Mouse (Mus musculus) neural tube, embryonic 13.5 days (tissue): Measurements from ENCODE around the gene Paqr9. TPM values are rescaled to one million over a fixed set of nuclear protein-coding genes. Genes with fewer than 3 reads are reported as not detected.
A peak's percentile ranks its signal among the peaks of the same experiment; 100 is the strongest.

Source experiments
- ATAC-seq: fragments of 200-750 bp; cut with Nextera tagmentation; 2 replicates; pipeline ENCODE4 v1.8.0; 2017; ENCODE audit warnings: low read depth, mild to moderate bottlenecking, moderate TSS enrichment, moderate library complexity
- H3K27ac ChIP-seq: fragments of 300-500 bp; sonication (generic); replicated peaks from 2 replicates; pipeline ENCODE4 v1.5.1; 2015; ENCODE audit warnings: moderate library complexity, mild to moderate bottlenecking, inconsistent platforms
- H3K27me3 ChIP-seq: fragments of 300-500 bp; sonication (generic); 2 replicates; pipeline ENCODE4 v1.6.1; 2015; ENCODE audit warnings: mild to moderate bottlenecking, inconsistent platforms
- H3K36me3 ChIP-seq: fragments of 300-500 bp; sonication (generic); 2 replicates; pipeline ENCODE4 v1.6.1; 2015; ENCODE audit warnings: mild to moderate bottlenecking, inconsistent platforms
- H3K4me1 ChIP-seq: fragments of 300-500 bp; sonication (generic); replicated peaks from 2 replicates; pipeline ENCODE4 v1.6.1; 2015; ENCODE audit warnings: inconsistent platforms
- H3K4me2 ChIP-seq: fragments of 300-500 bp; sonication (generic); 2 replicates; pipeline ENCODE4 v1.6.1; 2015; ENCODE audit warnings: inconsistent platforms, mild to moderate bottlenecking, moderate library complexity
- H3K4me3 ChIP-seq: fragments of 300-500 bp; sonication (generic); 2 replicates; pipeline ENCODE4 v1.5.1; 2015; ENCODE audit warnings: mild to moderate bottlenecking, inconsistent platforms
- H3K9ac ChIP-seq: fragments of 300-500 bp; sonication (generic); 2 replicates; pipeline ENCODE4 v1.6.1; 2015; ENCODE audit warnings: moderate library complexity, mild to moderate bottlenecking, inconsistent platforms
- H3K9me3 ChIP-seq: fragments of 300-500 bp; sonication (generic); 2 replicates; pipeline ENCODE4 v1.6.1; 2016; ENCODE audit warnings: inconsistent platforms
- WGBS: fragments of 180-500 bp; shearing (Covaris S2); methylation state at CpG from one replicate; pipeline ENCODE4 v1.1.7; 2015; 5-methylcytosine and 5-hydroxymethylcytosine counted together
- polyA plus RNA-seq: library from polyadenylated mRNA; unstranded; fragments of >200 nt; fragmentation: Nextera tagmentation; extraction: Ambion mirVana; gene quantifications from 2 replicates; pipeline ENCODE4 v1.2.1, GENCODE M21; 2015

The Paqr9 gene
- polyA plus RNA-seq, 1 experiment from 2014 or later: 4.1 TPM

- WGBS: 91% methylated on average over 5 of the region's 5 CpGs
Observed at GRCm38 (mm10) chr9:95569249-95569648, 9.8 kb downstream of the Paqr9 start.

GRCm38 (mm10) chr9:95569966-95570365 is 10.5 kb downstream of the Paqr9 start:
- Histone ChIP-seq H3K4me1 (0 out of 2 replicates have a peak, but pooled peaks cover 5% of the 10 kb centered on the region), H3K9ac (no peak overlapping the region), H3K36me3 (no peaks in the 10 kb centered on the region), H3K27ac (no peak overlapping the region), H3K27me3 (no peaks in the 10 kb centered on the region), H3K4me2 (no peak overlapping the region), H3K9me3 (no peaks in the 10 kb centered on the region), H3K4me3 (no peak overlapping the region)
- no peak for ATAC-seq
- WGBS: 94% methylated on average over 5 of the region's 5 CpGs

More at GRCm38 (mm10) chr9:95569249-95569648, 9.8 kb downstream of the Paqr9 start:
- Histone ChIP-seq H3K27ac (no peak overlapping the region), H3K36me3 (no peaks in the 10 kb centered on the region), H3K27me3 (no peaks in the 10 kb centered on the region; the same call in 1 of the 2 replicates), H3K4me1 (0 out of 2 replicates have a peak, but pooled peaks cover 5% of the 10 kb centered on the region), H3K4me3 (no peak overlapping the region), H3K4me2 (no peak overlapping the region), H3K9ac (no peak overlapping the region), H3K9me3 (no peaks in the 10 kb centered on the region)
- no peak for ATAC-seq

GRCm38 (mm10) chr9:95570604-95571003 is 11.1 kb downstream of the Paqr9 start:
- H3K27ac ChIP-seq: no peak overlapping the region
- H3K9me3 ChIP-seq: no peaks in the 10 kb centered on the region
- no peak overlapping the region for H3K4me2 ChIP-seq
- no peaks in the 10 kb centered on the region for H3K27me3 ChIP-seq
- no peak overlapping the region for H3K4me3 ChIP-seq
- H3K36me3 ChIP-seq: no peaks in the 10 kb centered on the region
- 0 out of 2 replicates have a peak, but pooled peaks cover 5% of the 10 kb centered on the region for H3K4me1 ChIP-seq
- no peak overlapping the region for H3K9ac ChIP-seq
- 89% methylated on average over 4 of the region's 4 CpGs for WGBS
- no peak for ATAC-seq

GRCm38 (mm10) chr9:95571494-95571893 is 12.0 kb downstream of the Paqr9 start:
- H3K36me3 ChIP-seq: no peaks in the 10 kb centered on the region
- ATAC-seq: no peak
- no peaks in the 10 kb centered on the region for H3K27me3 ChIP-seq
- H3K4me2 ChIP-seq: no peak overlapping the region
- H3K4me3 ChIP-seq: no peak overlapping the region
- 69% methylated on average over 4 of the region's 4 CpGs for WGBS
- H3K4me1 ChIP-seq: 0 out of 2 replicates have a peak, but pooled peaks cover 5% of the 10 kb centered on the region
- no peak overlapping the region for H3K27ac ChIP-seq
- H3K9ac ChIP-seq: no peak overlapping the region
- no peaks in the 10 kb centered on the region for H3K9me3 ChIP-seq

GRCm38 (mm10) chr9:95572558-95572957 is 13.1 kb downstream of the Paqr9 start:
- no peak for ATAC-seq
- H3K36me3 ChIP-seq: no peaks in the 10 kb centered on the region
- WGBS: 76% methylated on average over 5 of the region's 5 CpGs

GRCm38 (mm10) chr9:95574116-95574515 is 14.7 kb downstream of the Paqr9 start:
- ATAC-seq: no peak
- H3K27ac ChIP-seq: no peak overlapping the region
- H3K27me3 ChIP-seq: no peaks in the 10 kb centered on the region
- 81% methylated on average over 4 of the region's 4 CpGs for WGBS
- H3K4me3 ChIP-seq: no peak overlapping the region
- no peaks in the 10 kb centered on the region for H3K9me3 ChIP-seq
- no peaks in the 10 kb centered on the region for H3K36me3 ChIP-seq
- H3K4me2 ChIP-seq: no peak overlapping the region
- no peaks in the 10 kb centered on the region for H3K4me1 ChIP-seq
- H3K9ac ChIP-seq: no peak overlapping the region

More at GRCm38 (mm10) chr9:95572558-95572957, 13.1 kb downstream of the Paqr9 start:
- H3K4me1 ChIP-seq: no peaks in the 10 kb centered on the region
- H3K27me3 ChIP-seq: no peaks in the 10 kb centered on the region
- no peaks in the 10 kb centered on the region for H3K9me3 ChIP-seq
- no peak overlapping the region for H3K27ac ChIP-seq
- no peak overlapping the region for H3K9ac ChIP-seq
- no peak overlapping the region for H3K4me3 ChIP-seq
- H3K4me2 ChIP-seq: no peak overlapping the region

- H3K36me3 ChIP-seq: no peaks in the 10 kb centered on the region
- peaks cover 14% of the 10 kb centered on the region for H3K27me3 ChIP-seq
- no peak overlapping the region for H3K4me2 ChIP-seq
- 93% methylated on average over 6 of the region's 6 CpGs for WGBS
- H3K9me3 ChIP-seq: no peaks in the 10 kb centered on the region
- H3K4me1 ChIP-seq: peaks cover 6% of the 10 kb centered on the region
- H3K4me3 ChIP-seq: no peak overlapping the region
- no peak overlapping the region for H3K9ac ChIP-seq
- no peak for ATAC-seq
- no peak overlapping the region for H3K27ac ChIP-seq
Observed at GRCm38 (mm10) chr9:95577502-95577901, 18.0 kb downstream of the Paqr9 start.

GRCm38 (mm10) chr9:95578366-95578895 is 19.0 kb downstream of the Paqr9 start:
- peaks cover 6% of the 10 kb centered on the region for H3K4me1 ChIP-seq
- 91% methylated on average over 5 of the region's 5 CpGs for WGBS
- no peak overlapping the region for H3K4me3 ChIP-seq
- H3K27me3 ChIP-seq: peaks cover 14% of the 10 kb centered on the region
- no peak for ATAC-seq
- H3K27ac ChIP-seq: no peak overlapping the region
- no peak overlapping the region for H3K4me2 ChIP-seq
- no peaks in the 10 kb centered on the region for H3K9me3 ChIP-seq
- no peak overlapping the region for H3K9ac ChIP-seq
- H3K36me3 ChIP-seq: no peaks in the 10 kb centered on the region

GRCm38 (mm10) chr9:95581021-95581757 is 21.7 kb downstream of the Paqr9 start:
- WGBS: 64% methylated on average over 16 of the region's 16 CpGs
- Histone ChIP-seq H3K36me3 (no peaks in the 10 kb centered on the region), H3K9ac (no peak overlapping the region), H3K4me1 (peaks cover 6% of the 10 kb centered on the region), H3K4me3 (no peak overlapping the region), H3K27ac (no peak overlapping the region), H3K4me2 (no peak overlapping the region; the same call in 1 of the 2 replicates), H3K27me3 (peaks cover 14% of the 10 kb centered on the region), H3K9me3 (no peaks in the 10 kb centered on the region)
- no peak for ATAC-seq

GRCm38 (mm10) chr9:95581758-95582515 is 22.5 kb downstream of the Paqr9 start:
- Histone ChIP-seq H3K4me1 (peaks cover 6% of the 10 kb centered on the region), H3K27me3 (peaks cover 14% of the 10 kb centered on the region), H3K9ac (peak overlapping the region; percentile 52), H3K27ac (no peak overlapping the region), H3K9me3 (no peaks in the 10 kb centered on the region), H3K36me3 (no peaks in the 10 kb centered on the region), H3K4me2 (peak overlapping the region; percentile 55), H3K4me3 (peak overlapping the region; percentile 24)
- ATAC-seq: no peak
- WGBS: 11% methylated on average over 20 of the region's 20 CpGs

GRCm38 (mm10) chr9:95582555-95582954 is 23.1 kb downstream of the Paqr9 start:
- H3K27me3 ChIP-seq: peaks cover 14% of the 10 kb centered on the region
- ATAC-seq: no peak
- no peaks in the 10 kb centered on the region for H3K9me3 ChIP-seq
- H3K27ac ChIP-seq: no peak overlapping the region
- H3K36me3 ChIP-seq: no peaks in the 10 kb centered on the region
- no peak overlapping the region for H3K4me3 ChIP-seq
- 22% methylated on average over 8 of the region's 8 CpGs for WGBS
- H3K4me2 ChIP-seq: peak overlapping the region; percentile 55; the same call in 1 of the 2 replicates
- H3K9ac ChIP-seq: no peak overlapping the region
- H3K4me1 ChIP-seq: peaks cover 6% of the 10 kb centered on the region

GRCm38 (mm10) chr9:95586046-95586445 is 26.6 kb downstream of the Paqr9 start:
- WGBS: 86% methylated on average over 5 of the region's 5 CpGs
- Histone ChIP-seq H3K9me3 (no peaks in the 10 kb centered on the region), H3K9ac (no peak overlapping the region), H3K4me3 (no peak overlapping the region), H3K4me1 (peaks cover 6% of the 10 kb centered on the region), H3K27ac (no peak overlapping the region), H3K27me3 (peaks cover 8% of the 10 kb centered on the region), H3K4me2 (no peak overlapping the region), H3K36me3 (no peaks in the 10 kb centered on the region)
- no peak for ATAC-seq
